Mouse (Mus musculus) testis, adult 2 months (tissue): Measurements from ENCODE around the gene Itgb5. TPM values are rescaled to one million over a fixed set of nuclear protein-coding genes. Genes with fewer than 3 reads are reported as not detected.
A peak's percentile ranks its signal among the peaks of the same experiment; 100 is the strongest.

Experiments used
- H3K27ac ChIP-seq: fragments of 200-500 bp; 2 replicates; pipeline ENCODE4 v1.5.1; 2012; ENCODE audit warnings: low read depth, low read length; ENCODE audit not compliant: control insufficient read depth, insufficient read depth
- H3K27me3 ChIP-seq: fragments of 200-500 bp; 2 replicates; pipeline ENCODE4 v1.6.1; 2012; ENCODE audit warnings: mild to moderate bottlenecking, low read length, moderate library complexity; ENCODE audit not compliant: control insufficient read depth, insufficient read depth
- H3K36me3 ChIP-seq: fragments of 200-500 bp; 2 replicates; pipeline ENCODE4 v1.6.1; 2012; ENCODE audit warnings: mild to moderate bottlenecking, low read length; ENCODE audit not compliant: control insufficient read depth, insufficient read depth
- H3K4me1 ChIP-seq: fragments of 200-500 bp; 2 replicates; pipeline ENCODE4 v1.6.1; 2012; ENCODE audit warnings: low read length; ENCODE audit not compliant: control insufficient read depth, insufficient read depth
- H3K4me3 ChIP-seq: fragments of 200-500 bp; 2 replicates; pipeline ENCODE4 v1.5.1; 2012; ENCODE audit warnings: low read depth, mild to moderate bottlenecking, low read length, moderate library complexity, mixed read lengths; ENCODE audit not compliant: control insufficient read depth
- CTCF ChIP-seq: fragments of 200-500 bp; IDR thresholded peaks from 2 replicates; pipeline ENCODE4 v1.5.1; 2012; ENCODE audit warnings: low read depth, mild to moderate bottlenecking, inconsistent platforms, low read length, moderate library complexity; ENCODE audit not compliant: control insufficient read depth, insufficient read depth, insufficient replicate concordance
- POLR2A ChIP-seq: fragments of 200-500 bp; IDR thresholded peaks from 2 replicates; pipeline ENCODE4 v1.6.1; 2012; ENCODE audit warnings: low read depth, mild to moderate bottlenecking, inconsistent platforms, low read length, moderate library complexity; ENCODE audit not compliant: control insufficient read depth
- polyA plus RNA-seq: library from polyadenylated mRNA; depleted of rRNA; stranded (reverse); fragments of >200 nt; gene quantifications from 2 replicates; pipeline ENCODE4 v1.2.3, GENCODE M21; 2012

Itgb5 gene
- polyA plus RNA-seq, 1 experiment = 33.0 TPM

- TF ChIP-seq CTCF (no peak), POLR2A (no peak)
- Histone ChIP-seq H3K4me3 (no peak overlapping the region), H3K27ac (no peak overlapping the region), H3K4me1 (peaks cover 11% of the 10 kb centered on the region), H3K36me3 (no peaks in the 10 kb centered on the region), H3K27me3 (no peaks in the 10 kb centered on the region)
These were observed 58.5 kb downstream of the Itgb5 start for GRCm38 (mm10) chr16:33887981-33888380.

DNA sequence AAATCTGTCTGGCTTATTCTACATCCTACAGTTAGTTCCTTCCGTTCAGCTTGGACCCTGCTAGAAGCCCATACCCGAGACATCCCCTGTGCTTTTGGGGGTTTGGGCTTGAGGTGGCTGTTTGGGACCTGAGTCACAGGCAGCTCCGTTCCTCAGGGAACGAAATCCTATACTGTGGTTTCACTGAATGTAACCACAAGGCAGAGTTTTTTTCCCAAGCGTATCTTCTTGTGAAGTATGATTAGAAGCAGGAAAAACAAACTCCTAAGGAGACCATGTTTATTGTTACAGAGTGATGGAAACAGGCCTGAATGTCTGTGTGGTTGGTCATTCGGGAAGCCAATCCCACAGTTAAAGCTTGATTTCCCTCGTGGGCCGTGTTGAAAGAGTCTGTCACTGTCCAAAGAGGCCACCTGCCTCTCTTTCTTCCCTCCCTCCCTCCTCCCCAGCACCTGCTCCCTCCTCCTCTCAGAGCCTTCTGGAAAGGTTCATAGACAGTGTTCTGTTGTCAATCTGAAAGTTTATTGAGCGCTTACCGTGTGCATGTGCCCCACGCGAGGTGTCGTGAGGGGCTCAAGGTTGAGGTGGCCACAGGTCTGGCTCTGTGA is 59.6 kb downstream of the Itgb5 start:
- peaks cover 6% of the 10 kb centered on the region for H3K4me1 ChIP-seq
- no peaks in the 10 kb centered on the region for H3K36me3 ChIP-seq
- H3K4me3 ChIP-seq = no peak overlapping the region
- TF ChIP-seq CTCF (no peak), POLR2A (no peak)
- H3K27me3 ChIP-seq = no peaks in the 10 kb centered on the region
- no peak overlapping the region for H3K27ac ChIP-seq

DNA sequence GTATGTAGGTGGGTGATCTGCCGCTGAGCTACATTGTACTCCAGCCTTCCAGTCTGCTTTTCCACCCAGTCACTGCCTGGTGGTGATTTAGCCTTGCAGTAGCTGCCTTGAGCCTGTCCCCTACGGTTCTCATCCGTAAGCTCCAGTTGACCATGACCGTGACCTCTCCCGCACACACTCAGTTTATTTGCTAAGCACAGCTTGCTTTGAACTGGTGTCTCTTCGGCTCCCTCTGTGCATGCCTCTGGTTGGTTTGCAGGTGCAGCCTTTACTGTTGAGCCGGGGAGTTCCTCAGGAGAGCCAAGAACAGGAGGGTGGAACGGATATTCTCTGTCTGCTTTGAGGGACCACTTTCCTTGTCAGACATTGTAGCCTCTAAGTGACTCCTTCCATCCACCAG is 61.6 kb downstream of the Itgb5 start:
- Histone ChIP-seq H3K36me3 (no peaks in the 10 kb centered on the region), H3K27me3 (no peaks in the 10 kb centered on the region), H3K27ac (peak overlapping the region; percentile 60; the same call in 1 of the 2 replicates), H3K4me1 (peaks cover 5% of the 10 kb centered on the region), H3K4me3 (no peak overlapping the region)
- TF ChIP-seq CTCF (no peak), POLR2A (no peak)

GRCm38 (mm10) chr16:33891561-33892281 is 62.3 kb downstream of the Itgb5 start:
- no peaks in the 10 kb centered on the region for H3K36me3 ChIP-seq
- no peak for TF ChIP-seq CTCF
- no peaks in the 10 kb centered on the region for H3K27me3 ChIP-seq
- H3K27ac ChIP-seq = peak overlapping the region; percentile 60; the same call in 1 of the 2 replicates
- H3K4me3 ChIP-seq = no peak overlapping the region
- H3K4me1 ChIP-seq = peaks cover 5% of the 10 kb centered on the region

DNA sequence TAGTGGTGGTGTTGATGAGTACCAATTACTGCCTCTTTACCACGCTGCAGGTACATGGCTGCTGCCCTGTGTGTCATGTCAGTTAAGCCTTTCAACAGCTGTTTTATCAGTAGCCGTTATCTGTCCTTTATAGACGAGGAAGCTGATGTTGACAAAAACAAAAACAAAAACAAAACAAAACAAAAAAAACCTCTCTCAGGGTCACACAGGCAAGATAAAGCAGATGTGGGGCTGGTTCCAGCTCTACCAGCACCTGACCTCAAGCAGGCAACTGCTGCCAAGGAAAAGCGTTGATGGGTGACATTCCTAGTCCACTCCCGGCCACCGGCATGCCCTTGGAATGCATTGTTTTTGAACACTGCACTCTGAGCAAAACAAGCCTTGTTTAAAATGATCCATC is 63.1 kb downstream of the Itgb5 start:
- no peak overlapping the region for H3K4me3 ChIP-seq
- TF ChIP-seq POLR2A (no peak), CTCF (no peak)
- H3K36me3 ChIP-seq = no peaks in the 10 kb centered on the region
- H3K27ac ChIP-seq = no peak overlapping the region
- H3K27me3 ChIP-seq = no peaks in the 10 kb centered on the region
- peaks cover 5% of the 10 kb centered on the region for H3K4me1 ChIP-seq

GRCm38 (mm10) chr16:33893796-33894195 is 64.3 kb downstream of the Itgb5 start:
- no peaks in the 10 kb centered on the region for H3K27me3 ChIP-seq
- H3K4me1 ChIP-seq = peaks cover 5% of the 10 kb centered on the region
- H3K36me3 ChIP-seq = no peaks in the 10 kb centered on the region
- H3K4me3 ChIP-seq = no peak overlapping the region
- no peak overlapping the region for H3K27ac ChIP-seq
- TF ChIP-seq CTCF (no peak), POLR2A (no peak)

DNA sequence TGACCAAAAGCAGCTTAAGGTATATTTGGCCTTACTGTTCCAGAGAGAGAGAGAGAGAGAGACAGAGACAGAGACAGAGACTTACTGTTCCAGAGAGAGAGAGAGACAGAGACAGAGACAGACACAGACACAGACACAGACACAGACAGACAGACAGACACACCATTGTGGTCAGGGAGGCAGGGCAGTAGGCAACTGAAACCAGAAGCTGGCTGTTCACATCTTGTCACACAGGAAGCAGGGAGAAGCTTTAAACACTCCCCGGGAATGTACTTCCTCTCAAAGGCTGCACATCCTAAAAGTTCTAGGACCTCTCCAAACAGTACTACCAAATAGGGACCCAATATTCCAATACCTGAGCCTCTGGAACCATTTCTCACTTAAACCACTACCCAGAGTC is 65.0 kb downstream of the Itgb5 start:
- no peak overlapping the region for H3K27ac ChIP-seq
- TF ChIP-seq CTCF = no peak
- no peak for TF ChIP-seq POLR2A
- peaks cover 5% of the 10 kb centered on the region for H3K4me1 ChIP-seq
- no peaks in the 10 kb centered on the region for H3K27me3 ChIP-seq
- H3K4me3 ChIP-seq = no peak overlapping the region
- H3K36me3 ChIP-seq = no peaks in the 10 kb centered on the region
